Mouse (Mus musculus) hindbrain, embryonic 16.5 days (tissue): ENCODE data around the gene Arid3a. TPM values are rescaled to one million over a fixed set of nuclear protein-coding genes. Genes with fewer than 3 reads are reported as not detected.

Experiments
- ATAC-seq: fragments of 200-750 bp; cut with Nextera tagmentation; 2 replicates; pipeline ENCODE4 v1.8.0; 2017; ENCODE audit warnings: moderate TSS enrichment, moderate library complexity
- H3K27ac ChIP-seq: fragments of 300-500 bp; sonication (generic); 2 replicates; pipeline ENCODE4 v1.5.1; 2014; ENCODE audit warnings: low read depth, mild to moderate bottlenecking, control low read depth, low read length, moderate library complexity
- H3K27me3 ChIP-seq: fragments of 300-500 bp; sonication (generic); replicated peaks from 2 replicates; pipeline ENCODE4 v1.6.1; 2014; ENCODE audit warnings: low read length; ENCODE audit not compliant: control insufficient read depth, insufficient read depth
- H3K36me3 ChIP-seq: fragments of 300-500 bp; sonication (generic); 2 replicates; pipeline ENCODE4 v1.6.1; 2014; ENCODE audit warnings: mild to moderate bottlenecking, low read length, moderate library complexity, mixed read lengths; ENCODE audit not compliant: control insufficient read depth, insufficient read depth
- H3K4me1 ChIP-seq: fragments of 300-500 bp; sonication (generic); 2 replicates; pipeline ENCODE4 v1.6.1; 2014; ENCODE audit warnings: low read depth, low read length; ENCODE audit not compliant: control insufficient read depth, insufficient read depth
- H3K4me2 ChIP-seq: fragments of 300-500 bp; sonication (generic); 2 replicates; pipeline ENCODE4 v1.6.1; 2014; ENCODE audit warnings: mild to moderate bottlenecking, low read length, control low read depth, moderate library complexity
- H3K4me3 ChIP-seq: fragments of 300-500 bp; sonication (generic); 2 replicates; pipeline ENCODE4 v1.5.1; 2014; ENCODE audit warnings: mild to moderate bottlenecking, low read length, control low read depth, moderate library complexity
- H3K9ac ChIP-seq: fragments of 300-500 bp; sonication (generic); 2 replicates; pipeline ENCODE4 v1.6.1; 2014; ENCODE audit warnings: low read depth, mild to moderate bottlenecking, control low read depth, low read length, moderate library complexity
- H3K9me3 ChIP-seq: fragments of 300-500 bp; sonication (generic); 2 replicates; pipeline ENCODE4 v1.6.1; 2014; ENCODE audit warnings: mild to moderate bottlenecking, low read length, moderate library complexity; ENCODE audit not compliant: control insufficient read depth
- WGBS: fragments of 180-500 bp; shearing (Covaris S2); extraction: QIAGEN DNeasy Blood & Tissue Kit; methylation state at CpG from one replicate; pipeline ENCODE4 v1.1.7; 2014; 5-methylcytosine and 5-hydroxymethylcytosine counted together
- polyA plus RNA-seq: library from polyadenylated mRNA; unstranded; fragments of >200 nt; fragmentation: Nextera tagmentation; extraction: Ambion mirVana; gene quantifications from 2 replicates; pipeline ENCODE4 v1.2.1, GENCODE M21; 2015

Arid3a gene
- polyA plus RNA-seq, 1 experiment from 2014 or later = 1.7 TPM

GRCm38 (mm10) chr10:79936284-79936910 is 9.6 kb downstream of the Arid3a start:
- H3K27me3 ChIP-seq = no peaks in the 10 kb centered on the region
- no peaks in the 10 kb centered on the region for H3K9me3 ChIP-seq
- ATAC-seq = no peak
- no peak overlapping the region; the same call in 1 of the 2 replicates for H3K27ac ChIP-seq
- no peak overlapping the region for H3K4me3 ChIP-seq
- peaks cover 40% of the 10 kb centered on the region for H3K4me1 ChIP-seq
- 0 out of 2 replicates have a peak, but pooled peaks cover 1% of the 10 kb centered on the region for H3K36me3 ChIP-seq
- H3K4me2 ChIP-seq = no peak overlapping the region
- WGBS = 63% methylated on average over 10 of the region's 10 CpGs
- H3K9ac ChIP-seq = no peak overlapping the region

GRCm38 (mm10) chr10:79936911-79937441 is 10.1 kb downstream of the Arid3a start:
- ATAC-seq = no peak; the same call in 1 of the 2 replicates
- Histone ChIP-seq H3K9ac (peak overlapping the region; percentile 23; the same call in 1 of the 2 replicates), H3K27ac (no peak overlapping the region; the same call in 1 of the 2 replicates), H3K36me3 (no peaks in the 10 kb centered on the region), H3K27me3 (no peaks in the 10 kb centered on the region), H3K4me2 (peak overlapping the region; percentile 36), H3K4me3 (no peak overlapping the region), H3K9me3 (no peaks in the 10 kb centered on the region), H3K4me1 (peaks cover 37% of the 10 kb centered on the region)
- 42% methylated on average over 20 of the region's 27 CpGs for WGBS

- H3K36me3 ChIP-seq = no peaks in the 10 kb centered on the region
- peaks cover 30% of the 10 kb centered on the region for H3K4me1 ChIP-seq
- no peak overlapping the region for H3K27ac ChIP-seq
- no peak overlapping the region for H3K4me3 ChIP-seq
- no peaks in the 10 kb centered on the region for H3K9me3 ChIP-seq
- H3K4me2 ChIP-seq = no peak overlapping the region
- ATAC-seq = no peak
- H3K27me3 ChIP-seq = no peaks in the 10 kb centered on the region
- H3K9ac ChIP-seq = no peak overlapping the region
- WGBS = 43% methylated on average over 10 of the region's 11 CpGs
Observed at GRCm38 (mm10) chr10:79937775-79938526, 11.1 kb downstream of the Arid3a start.

- Histone ChIP-seq H3K9me3 (no peaks in the 10 kb centered on the region), H3K36me3 (no peaks in the 10 kb centered on the region), H3K4me2 (no peak overlapping the region), H3K27me3 (no peaks in the 10 kb centered on the region), H3K4me1 (peaks cover 14% of the 10 kb centered on the region), H3K9ac (no peak overlapping the region), H3K4me3 (no peak overlapping the region), H3K27ac (no peak overlapping the region)
- 67% methylated on average over 7 of the region's 7 CpGs for WGBS
- ATAC-seq = no peak
Observed at GRCm38 (mm10) chr10:79940749-79941148, 13.9 kb downstream of the Arid3a start.

GRCm38 (mm10) chr10:79942988-79943387 is 16.1 kb downstream of the Arid3a start:
- H3K4me2 ChIP-seq = no peak overlapping the region
- H3K27ac ChIP-seq = no peak overlapping the region
- WGBS = 85% methylated on average over 1 of the region's 1 CpGs

GRCm38 (mm10) chr10:79943471-79943901 is 16.6 kb downstream of the Arid3a start:
- H3K4me2 ChIP-seq = no peak overlapping the region
- 80% methylated on average over 9 of the region's 9 CpGs for WGBS
- peaks cover 4% of the 10 kb centered on the region; the same call in 1 of the 2 replicates for H3K4me1 ChIP-seq
- no peak for ATAC-seq
- H3K27ac ChIP-seq = no peak overlapping the region
- 0 out of 2 replicates have a peak, but pooled peaks cover 2% of the 10 kb centered on the region for H3K36me3 ChIP-seq
- H3K9me3 ChIP-seq = no peaks in the 10 kb centered on the region
- no peak overlapping the region for H3K4me3 ChIP-seq
- no peaks in the 10 kb centered on the region for H3K27me3 ChIP-seq
- H3K9ac ChIP-seq = no peak overlapping the region

More at GRCm38 (mm10) chr10:79942988-79943387, 16.1 kb downstream of the Arid3a start:
- Histone ChIP-seq H3K27me3 (no peaks in the 10 kb centered on the region), H3K4me1 (peaks cover 4% of the 10 kb centered on the region; the same call in 1 of the 2 replicates), H3K4me3 (no peak overlapping the region), H3K36me3 (0 out of 2 replicates have a peak, but pooled peaks cover 2% of the 10 kb centered on the region), H3K9ac (no peak overlapping the region), H3K9me3 (no peaks in the 10 kb centered on the region)
- ATAC-seq = no peak

GRCm38 (mm10) chr10:79945507-79946234 is 18.8 kb downstream of the Arid3a start:
- ATAC-seq = 0 out of 2 replicates have a peak, but pooled peaks have one; percentile 21
- 0 out of 2 replicates have a peak overlapping the region, but pooled peaks have one; percentile 22 for H3K9ac ChIP-seq
- WGBS = 19% methylated on average over 16 of the region's 16 CpGs

GRCm38 (mm10) chr10:79946752-79947322 is 20.0 kb downstream of the Arid3a start:
- Histone ChIP-seq H3K36me3 (peaks cover 13% of the 10 kb centered on the region; the same call in 1 of the 2 replicates), H3K27ac (no peak overlapping the region), H3K9ac (no peak overlapping the region; the same call in 1 of the 2 replicates), H3K27me3 (no peaks in the 10 kb centered on the region), H3K4me3 (no peak overlapping the region), H3K4me2 (no peak overlapping the region), H3K9me3 (no peaks in the 10 kb centered on the region), H3K4me1 (peaks cover 4% of the 10 kb centered on the region; the same call in 1 of the 2 replicates)
- no peak for ATAC-seq
- WGBS = 15% methylated on average over 7 of the region's 7 CpGs

More at GRCm38 (mm10) chr10:79945507-79946234, 18.8 kb downstream of the Arid3a start:
- H3K27me3 ChIP-seq = no peaks in the 10 kb centered on the region
- no peaks in the 10 kb centered on the region for H3K9me3 ChIP-seq
- peak overlapping the region; percentile 39; the same call in 1 of the 2 replicates for H3K27ac ChIP-seq
- no peak overlapping the region for H3K4me3 ChIP-seq
- peaks cover 4% of the 10 kb centered on the region; the same call in 1 of the 2 replicates for H3K4me1 ChIP-seq
- H3K4me2 ChIP-seq = no peak overlapping the region
- peaks cover 7% of the 10 kb centered on the region; the same call in 1 of the 2 replicates for H3K36me3 ChIP-seq
